Mouse (Mus musculus) lung, embryonic 16.5 days (tissue): ENCODE data around the gene 1110059G10Rik. TPM values are rescaled to one million over a fixed set of nuclear protein-coding genes. Genes with fewer than 3 reads are reported as not detected.

Source experiments
- polyA plus RNA-seq: library from polyadenylated mRNA; unstranded; fragments of >200 nt; fragmentation: Nextera tagmentation; extraction: Ambion mirVana; gene quantifications from 2 replicates; pipeline ENCODE4 v1.2.1, GENCODE M21; 2015

1110059G10Rik gene
- polyA plus RNA-seq, 1 experiment from 2014 or later, result 34.6 TPM

Other genes with a start within 250 kb of the 1110059G10Rik start
- not detected in 2 replicates for gene Topaz1, start 203.7 kb downstream of the 1110059G10Rik start, polyA plus RNA-seq
- 6.4 and 7.4 TPM in 2 replicates for gene Tcaim, start 145.5 kb downstream of the 1110059G10Rik start, polyA plus RNA-seq
- gene Gm35549, start 107.0 kb downstream of the 1110059G10Rik start, polyA plus RNA-seq, result 0.44 and 0.75 TPM in 2 replicates
- gene Zfp445, start 85.0 kb downstream of the 1110059G10Rik start, polyA plus RNA-seq, result 79.4 and 80.6 TPM in 2 replicates
- 5.3 and 6.0 TPM in 2 replicates for gene Zkscan7, start 65.3 kb downstream of the 1110059G10Rik start, polyA plus RNA-seq
- 17.2 and 19.5 TPM in 2 replicates for gene Zfp105, start 27.9 kb downstream of the 1110059G10Rik start, polyA plus RNA-seq
- 54.3 and 55.6 TPM in 2 replicates for gene Kif15, start within 50 bp of the 1110059G10Rik start, polyA plus RNA-seq
- 18.8 and 23.0 TPM in 2 replicates for gene Tmem42, start 70.3 kb upstream of the 1110059G10Rik start, polyA plus RNA-seq
- 0.26 and 0.60 TPM in 2 replicates for gene Tgm4, start 83.7 kb upstream of the 1110059G10Rik start, polyA plus RNA-seq
- 74.6 and 76.4 TPM in 2 replicates for gene Zdhhc3, start 162.2 kb upstream of the 1110059G10Rik start, polyA plus RNA-seq
- 120 and 123 TPM in 2 replicates for gene Exosc7, start 162.2 kb upstream of the 1110059G10Rik start, polyA plus RNA-seq
- gene Clec3b, start 199.9 kb upstream of the 1110059G10Rik start, polyA plus RNA-seq, result 3.1 and 5.4 TPM in 2 replicates